Mouse (Mus musculus): Measurements from ENCODE around the gene Spon2.
A peak's percentile ranks its signal among the peaks of the same experiment; 100 is the strongest.

Spon2 gene

GRCm38 (mm10) chr5:33217663-33218062, 592 bp downstream of the Spon2 start:
- no peak for DNase-seq

- no peak for DNase-seq
Observed at GRCm38 (mm10) chr5:33214723-33215122, 3.5 kb downstream of the Spon2 start.

GRCm38 (mm10) chr5:33211254-33211653, 7.0 kb downstream of the Spon2 start:
- DNase-seq, result no peak

GRCm38 (mm10) chr5:33210515-33210914, 7.7 kb downstream of the Spon2 start:
- DNase-seq, result no peak

- no peak for DNase-seq
Observed at GRCm38 (mm10) chr5:33208533-33209245, 9.6 kb downstream of the Spon2 start.

GRCm38 (mm10) chr5:33207136-33207535, 11.1 kb downstream of the Spon2 start:
- no peak for DNase-seq

GRCm38 (mm10) chr5:33206328-33206727, 11.9 kb downstream of the Spon2 start:
- DNase-seq, result no peak

- no peak for DNase-seq
Observed at GRCm38 (mm10) chr5:33204284-33204683, 14.0 kb downstream of the Spon2 start.

- peak; percentile 79 to 92 for DNase-seq
Observed at GRCm38 (mm10) chr5:33203691-33204242, 14.5 kb downstream of the Spon2 start.

- no peak for DNase-seq
Observed at GRCm38 (mm10) chr5:33203171-33203565, 15.1 kb downstream of the Spon2 start.

GRCm38 (mm10) chr5:33202516-33203170, 15.6 kb downstream of the Spon2 start:
- no peak for DNase-seq

GRCm38 (mm10) chr5:33201697-33202096, 16.6 kb downstream of the Spon2 start:
- no peak for DNase-seq

GRCm38 (mm10) chr5:33200071-33200470, 18.2 kb downstream of the Spon2 start:
- peak in 1 of 2 experiments; percentile 29 for DNase-seq

GRCm38 (mm10) chr5:33195246-33195852, 22.9 kb downstream of the Spon2 start:
- DNase-seq, result no peak

- no peak for DNase-seq
Observed at GRCm38 (mm10) chr5:33193567-33193966, 24.7 kb downstream of the Spon2 start.

All from kidney, postnatal 36 days (tissue).